Mouse (Mus musculus) lung, postnatal 0 days (tissue): ENCODE results near the gene G6pc.

Source experiments
- CTCF ChIP-seq: IDR thresholded peaks from 2 replicates; pipeline ENCODE4 v1.5.1; 2016; ENCODE audit warnings: antibody characterized with exemption, mild to moderate bottlenecking
- EP300 ChIP-seq: IDR thresholded peaks from 2 replicates; pipeline ENCODE4 v1.6.1; 2016; ENCODE audit warnings: antibody characterized with exemption, mild to moderate bottlenecking, control low read depth

- TF ChIP-seq CTCF (no peak), EP300 (peak; percentile 97)
Observed at GRCm38 (mm10) chr11:101360651-101361113, 6.7 kb upstream of the G6pc start.
